Mouse (Mus musculus) G1E (cell line): ENCODE measurements around the gene Clec16a.

ENCODE experiments used
- CTCF ChIP-seq: IDR thresholded peaks from 2 replicates; pipeline ENCODE4 v1.5.1; 2012; ENCODE audit warnings: low read depth, low read length, inconsistent platforms, mixed read lengths
- GATA1 ChIP-seq: IDR thresholded peaks from 2 replicates; pipeline ENCODE4 v1.6.1; 2012; ENCODE audit warnings: borderline replicate concordance, low read length, inconsistent platforms, mixed read lengths
- GATA2 ChIP-seq: IDR thresholded peaks from 2 replicates; pipeline ENCODE4 v1.6.1; 2012; ENCODE audit warnings: low read depth, low read length, inconsistent platforms, borderline replicate concordance
- POLR2AphosphoS5 ChIP-seq: IDR thresholded peaks from 2 replicates; pipeline ENCODE4 v1.6.1; 2012; ENCODE audit warnings: low read depth, low read length, inconsistent platforms; ENCODE audit not compliant: insufficient replicate concordance

DNA sequence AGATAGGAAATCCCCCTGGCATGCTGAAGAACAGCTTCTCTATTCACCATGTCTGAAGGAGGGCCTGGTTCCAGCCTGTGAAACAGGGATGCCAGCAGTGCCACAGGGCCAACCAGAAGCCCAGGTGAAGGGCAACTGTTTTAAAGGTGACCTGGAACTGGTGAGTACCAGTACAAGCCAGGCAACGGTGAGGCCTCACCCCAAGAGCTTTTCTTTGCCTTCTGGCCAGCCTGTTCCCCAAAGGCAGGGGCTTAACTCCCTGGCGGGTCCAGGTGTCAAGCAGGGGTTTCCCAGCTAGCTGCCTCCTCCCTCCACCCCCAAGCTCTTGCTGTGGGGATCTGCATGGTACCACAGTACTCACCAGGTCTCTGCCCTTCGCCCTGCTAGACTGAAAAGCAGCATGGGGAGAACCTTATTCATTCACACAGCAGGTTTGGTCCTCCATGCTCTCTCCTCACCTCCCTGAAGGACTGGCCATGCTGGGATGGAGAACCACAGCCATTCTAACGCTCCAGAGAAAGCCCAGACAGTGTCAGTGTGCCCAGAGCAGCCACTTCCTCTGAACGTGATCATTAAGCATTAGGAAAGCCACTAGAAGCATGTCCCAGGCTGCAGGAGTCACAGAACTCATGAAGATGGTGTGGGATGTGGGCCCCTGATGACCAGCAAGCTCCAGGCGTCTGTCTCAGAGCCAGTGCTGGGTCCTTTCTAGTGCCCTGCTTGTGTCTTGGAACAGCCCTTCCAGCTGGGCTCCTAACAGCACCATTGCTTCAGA, 237.4 kb downstream of the Clec16a start:
- TF ChIP-seq CTCF, result no peak
- TF ChIP-seq GATA2, result no peak
- no peak for TF ChIP-seq GATA1
- TF ChIP-seq POLR2AphosphoS5, result no peak
